Comparison of ENCODE assay signal across 25 mouse cellular contexts in the genomic region with DNA sequence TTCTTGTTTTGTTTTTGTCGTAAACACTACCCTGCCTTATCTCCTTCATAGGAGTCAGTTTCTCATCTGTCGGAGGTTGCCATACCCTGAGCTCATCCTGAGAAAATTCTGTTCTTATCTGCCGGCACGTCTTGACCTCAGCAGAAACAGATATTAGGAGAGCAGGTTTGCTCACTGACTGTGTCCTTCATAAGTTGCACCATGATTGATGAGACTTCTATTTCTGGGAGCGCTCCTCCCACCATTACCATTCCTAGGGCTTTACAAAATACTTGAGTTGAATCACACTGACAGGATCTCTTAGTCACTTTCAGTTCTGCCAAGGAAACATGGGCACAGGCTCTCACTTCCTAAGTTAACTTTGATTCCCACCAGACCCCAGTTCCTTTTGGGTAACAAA.
DNase-seq lines count a peak whose midpoint lies in the region; TF ChIP-seq lines count a peak whose summit lies in the region.
"Had no signal": no experiment of that assay in that cellular context is flagged by ENCODE, and none has a peak within 500 bp of the region (broad histone marks: within the 10 kb centered on the region; RNA-seq: fewer than 3 reads in every experiment).

No protein-coding gene starts in this region.

- intact Hi-C loops in gastrocnemius, postnatal 36 days (cut with DNase I): loop anchor here (1.0 to 5.0 kb wide), 3 partner anchors 79 to 372 kb away; no protein-coding TSS in a partner anchor

- 71% methylated on average over 5 of the region's 5 CpGs for WGBS in lung, adult 2 months
- WGBS in hindbrain, embryonic 10.5 days: 93% methylated on average over 5 of the region's 5 CpGs

- H3K27me3 ChIP-seq in hindbrain, embryonic 10.5 days (ENCODE audit: insufficient read depth, poor library complexity, severe bottlenecking): no peaks in the 10 kb centered on the region
- H3K27me3 ChIP-seq: forebrain, embryonic 13.5 days; hindbrain, embryonic 15.5 days; limb, embryonic 15.5 days; liver, embryonic 13.5 days; neural tube, embryonic 12.5 days had no signal

- H3K4me3 ChIP-seq in lung, adult 2 months (replicated peaks; ENCODE audit: extremely low read depth, low read depth, low read length): no peak overlapping the region
- H3K4me3 ChIP-seq in hindbrain, embryonic 10.5 days: no peak overlapping the region
- H3K4me3 ChIP-seq: forebrain, embryonic 13.5 days; heart, embryonic 12.5 days; hindbrain, embryonic 15.5 days; limb, embryonic 10.5 days; limb, embryonic 15.5 days; liver, embryonic 13.5 days; neural tube, embryonic 12.5 days had no signal

- H3K9me3 ChIP-seq in hindbrain, embryonic 10.5 days: no peaks in the 10 kb centered on the region
- H3K9me3 ChIP-seq: forebrain, embryonic 13.5 days; heart, embryonic 12.5 days; hindbrain, embryonic 15.5 days; limb, embryonic 10.5 days; limb, embryonic 15.5 days; liver, embryonic 13.5 days; neural tube, embryonic 12.5 days had no signal

- H3K27ac ChIP-seq in hindbrain, embryonic 10.5 days: no peak overlapping the region
- H3K27ac ChIP-seq: forebrain, embryonic 13.5 days; hindbrain, embryonic 15.5 days; limb, embryonic 10.5 days; limb, embryonic 15.5 days; liver, embryonic 13.5 days; neural tube, embryonic 12.5 days; stomach, postnatal 0 days had no signal

- H3K4me1 ChIP-seq in lung, adult 2 months (ENCODE audit: control insufficient read depth, insufficient read depth, low read length): no peaks in the 10 kb centered on the region
- H3K4me1 ChIP-seq in hindbrain, embryonic 10.5 days (replicated peaks): peaks cover 5% of the 10 kb centered on the region; the same call in 1 of the 2 replicates
- H3K4me1 ChIP-seq: forebrain, embryonic 13.5 days; hindbrain, embryonic 15.5 days; limb, embryonic 10.5 days; limb, embryonic 15.5 days; liver, embryonic 13.5 days; neural tube, embryonic 12.5 days had no signal

- no peak for TF ChIP-seq POLR2A in lung, adult 2 months (IDR thresholded peaks at IDR 0.05; ENCODE audit: borderline replicate concordance, extremely low read depth, low read depth, low read length)

- no peak for TF ChIP-seq CTCF in lung, adult 2 months (IDR thresholded peaks at IDR 0.05; ENCODE audit: insufficient read depth, low read length)

- no peaks in the 10 kb centered on the region for H3K36me3 ChIP-seq in hindbrain, embryonic 10.5 days
- H3K36me3 ChIP-seq: heart, embryonic 12.5 days; hindbrain, embryonic 15.5 days; limb, embryonic 10.5 days; limb, embryonic 15.5 days; liver, embryonic 13.5 days; neural tube, embryonic 12.5 days had no signal

- peak; percentile 28 for DNase-seq in gastrocnemius, adult 18-20 months (ENCODE audit: low spot score)
- DNase-seq in gastrocnemius, postnatal 36 days: no peak
- peak; percentile 3 for DNase-seq in lung, postnatal 25 days (ENCODE audit: low spot score)
- no peak for DNase-seq in lung, adult 2 months
- DNase-seq in adrenal gland, postnatal 25 days: peak; percentile 12
- no peak for DNase-seq in hindbrain, embryonic 10.5 days (ENCODE audit: low spot score)
- DNase-seq in urinary bladder, adult 18-20 months (ENCODE audit: low spot score in 2 of 2): no peak
- DNase-seq: cerebellum, adult 8-10 months; cerebellum, postnatal 25 days; heart, postnatal 4 days; kidney, adult 2 months; kidney, postnatal 4 days; layer of hippocampus, postnatal 36 days; liver, embryonic 13.5 days; lung, postnatal 10 days; right cerebral cortex, adult 18-20 months; thymus, adult 18-20 months; thymus, postnatal 25 days had no signal

Comparison
In these comparisons a context has a peak if more than half of its experiments do, and no peak if none do; other contexts are left out.
1. DNase-seq: peak in gastrocnemius, adult 18-20 months (single experiment), lung, postnatal 25 days (single experiment) and adrenal gland, postnatal 25 days (single experiment); none in gastrocnemius, postnatal 36 days (0 of 2), lung, adult 2 months (single experiment), hindbrain, embryonic 10.5 days (single experiment) and urinary bladder, adult 18-20 months (0 of 2).